Mouse (Mus musculus) bone marrow macrophage, adult 2 months (primary cell): ENCODE measurements around the gene Phf10. TPM values are rescaled to one million over a fixed set of nuclear protein-coding genes. Genes with fewer than 3 reads are reported as not detected.

Source experiments
- H3K27ac ChIP-seq: 2 replicates; pipeline ENCODE4 v1.5.1; 2012; ENCODE audit warnings: low read depth, low read length; ENCODE audit not compliant: insufficient read depth
- H3K4me1 ChIP-seq: 2 replicates; pipeline ENCODE4 v1.6.1; 2012; ENCODE audit warnings: low read length; ENCODE audit not compliant: control insufficient read depth, insufficient read depth
- H3K4me3 ChIP-seq: 2 replicates; pipeline ENCODE4 v1.5.1; 2012; ENCODE audit warnings: mild to moderate bottlenecking, low read length, moderate library complexity; ENCODE audit not compliant: insufficient read depth
- CTCF ChIP-seq: IDR thresholded peaks from 2 replicates; pipeline ENCODE4 v1.5.1; 2012; ENCODE audit warnings: low read depth, mild to moderate bottlenecking, low read length, moderate library complexity
- POLR2A ChIP-seq: IDR thresholded peaks from 2 replicates; pipeline ENCODE4 v1.6.1; 2012; ENCODE audit warnings: mild to moderate bottlenecking, low read depth, low read length, borderline replicate concordance
- polyA plus RNA-seq: library from polyadenylated mRNA; stranded (reverse); fragments of >200 nt; gene quantifications from 2 replicates; pipeline ENCODE4 v1.2.4, GENCODE M21; 2012; ENCODE audit not compliant: missing spikeins, insufficient read depth, insufficient read length

Phf10 gene
- polyA plus RNA-seq, 1 experiment = 63.5 TPM

GRCm38 (mm10) chr17:14931469-14931868 lies 29.6 kb downstream of the Phf10 start:
- H3K4me1 ChIP-seq = peaks cover 8% of the 10 kb centered on the region
- H3K27ac ChIP-seq = no peak overlapping the region
- no peak overlapping the region for H3K4me3 ChIP-seq
- no peak for TF ChIP-seq POLR2A
- TF ChIP-seq CTCF = no peak

GRCm38 (mm10) chr17:14930697-14931096 lies 30.4 kb downstream of the Phf10 start:
- H3K4me3 ChIP-seq = no peak overlapping the region
- H3K27ac ChIP-seq = no peak overlapping the region
- peaks cover 8% of the 10 kb centered on the region for H3K4me1 ChIP-seq
- TF ChIP-seq POLR2A = no peak
- TF ChIP-seq CTCF = no peak

GRCm38 (mm10) chr17:14928631-14929030 lies 32.4 kb downstream of the Phf10 start:
- TF ChIP-seq POLR2A = no peak
- TF ChIP-seq CTCF = no peak
- Histone ChIP-seq H3K27ac (no peak overlapping the region), H3K4me3 (no peak overlapping the region), H3K4me1 (peaks cover 8% of the 10 kb centered on the region)

- no peak overlapping the region for H3K27ac ChIP-seq
Observed at GRCm38 (mm10) chr17:14927644-14928218, 33.3 kb downstream of the Phf10 start.

GRCm38 (mm10) chr17:14921582-14921981 lies 39.5 kb downstream of the Phf10 start:
- Histone ChIP-seq H3K4me3 (no peak overlapping the region), H3K4me1 (peaks cover 5% of the 10 kb centered on the region), H3K27ac (no peak overlapping the region)
- TF ChIP-seq POLR2A (no peak), CTCF (no peak)

More at GRCm38 (mm10) chr17:14927644-14928218, 33.3 kb downstream of the Phf10 start:
- no peak overlapping the region for H3K4me3 ChIP-seq
- H3K4me1 ChIP-seq = peaks cover 8% of the 10 kb centered on the region
- no peak for TF ChIP-seq CTCF
- TF ChIP-seq POLR2A = no peak

- Histone ChIP-seq H3K4me1 (peaks cover 11% of the 10 kb centered on the region), H3K27ac (no peak overlapping the region), H3K4me3 (no peak overlapping the region)
- TF ChIP-seq CTCF = no peak
- TF ChIP-seq POLR2A = no peak
Observed at GRCm38 (mm10) chr17:14917866-14918265, 43.2 kb downstream of the Phf10 start.

GRCm38 (mm10) chr17:14914401-14914800 lies 46.7 kb downstream of the Phf10 start:
- no peak overlapping the region for H3K27ac ChIP-seq
- H3K4me3 ChIP-seq = no peak overlapping the region
- peaks cover 6% of the 10 kb centered on the region for H3K4me1 ChIP-seq
- TF ChIP-seq CTCF = no peak
- no peak for TF ChIP-seq POLR2A

- H3K4me1 ChIP-seq = peaks cover 6% of the 10 kb centered on the region
Observed at GRCm38 (mm10) chr17:14912981-14913380, 48.1 kb downstream of the Phf10 start.

GRCm38 (mm10) chr17:14912420-14912819 lies 48.7 kb downstream of the Phf10 start:
- H3K4me3 ChIP-seq = no peak overlapping the region
- H3K27ac ChIP-seq = no peak overlapping the region
- H3K4me1 ChIP-seq = peaks cover 6% of the 10 kb centered on the region
- TF ChIP-seq POLR2A (no peak), CTCF (peak; percentile 31; the same call in 1 of the 2 replicates)

More at GRCm38 (mm10) chr17:14912981-14913380, 48.1 kb downstream of the Phf10 start:
- Histone ChIP-seq H3K27ac (no peak overlapping the region), H3K4me3 (no peak overlapping the region)
- no peak for TF ChIP-seq CTCF
- TF ChIP-seq POLR2A = no peak

- H3K27ac ChIP-seq = no peak overlapping the region
- no peak overlapping the region for H3K4me3 ChIP-seq
- H3K4me1 ChIP-seq = peaks cover 6% of the 10 kb centered on the region
- TF ChIP-seq CTCF (no peak), POLR2A (no peak)
Observed at GRCm38 (mm10) chr17:14910771-14911170, 50.3 kb downstream of the Phf10 start.

GRCm38 (mm10) chr17:14909331-14909730 lies 51.7 kb downstream of the Phf10 start:
- Histone ChIP-seq H3K4me3 (no peak overlapping the region), H3K27ac (no peak overlapping the region), H3K4me1 (peaks cover 4% of the 10 kb centered on the region)
- TF ChIP-seq POLR2A = no peak
- no peak for TF ChIP-seq CTCF
